31 mouse cellular contexts compared by ENCODE assay signal in the genomic region with DNA sequence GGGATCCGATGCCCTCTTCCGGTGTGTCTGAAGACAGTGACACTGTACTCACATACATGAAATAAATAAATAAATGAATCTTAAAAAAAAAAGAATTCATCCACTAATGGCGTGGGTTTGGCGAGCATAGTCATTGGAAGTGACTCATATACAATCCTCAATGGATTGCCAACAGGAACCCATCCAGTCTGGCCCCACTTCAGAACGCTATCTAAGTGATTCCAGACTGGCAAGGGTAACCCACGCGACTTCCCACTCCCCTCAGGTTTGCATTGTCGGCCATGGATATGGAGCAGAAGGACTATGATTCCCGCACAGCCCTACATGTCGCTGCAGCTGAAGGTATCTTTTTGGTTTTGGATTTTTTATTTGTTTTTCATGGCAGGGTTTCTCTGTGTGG. TPM values are rescaled to one million over a fixed set of nuclear protein-coding genes. Genes with fewer than 3 reads are reported as not detected.
A peak's percentile ranks its signal among the peaks of the same experiment; 100 is the strongest.
DNase-seq lines count a peak whose midpoint lies in the region; ATAC-seq and TF ChIP-seq lines count a peak whose summit lies in the region.
"Had no signal": no experiment of that assay in that cellular context is flagged by ENCODE, and none has a peak within 500 bp of the region (broad histone marks: within the 10 kb centered on the region; RNA-seq: fewer than 3 reads in every experiment).

No protein-coding gene starts in this region.

- no peak for ATAC-seq in liver, embryonic 11.5 days (replicated peaks; ENCODE audit: low FRiP score)
- ATAC-seq: activated CD4-positive, CD25-positive, alpha-beta regulatory T cell, adult 4 months; forebrain, embryonic 13.5 days; forebrain, postnatal 0 days; hindbrain, embryonic 16.5 days had no signal

- no peak for TF ChIP-seq CTCF in liver, adult 2 months (IDR thresholded peaks at IDR 0.05; ENCODE audit: low read depth, low read length)

- H3K27ac ChIP-seq in liver, adult 2 months (replicated peaks; ENCODE audit: insufficient read depth, low read depth, low read length), result peak overlapping the region; percentile 41
- H3K27ac ChIP-seq in liver, embryonic 11.5 days (ENCODE audit: low read depth, low read length), result no peak overlapping the region
- H3K27ac ChIP-seq: forebrain, embryonic 10.5 days; forebrain, embryonic 13.5 days; gastrocnemius, adult 2 months; heart, embryonic 15.5 days; hindbrain, embryonic 10.5 days; hindbrain, embryonic 13.5 days had no signal

- peaks cover 29% of the 10 kb centered on the region for H3K4me1 ChIP-seq in liver, adult 2 months (ENCODE audit: control insufficient read depth, insufficient read depth, low read length)
- peaks cover 13% of the 10 kb centered on the region for H3K4me1 ChIP-seq in liver, embryonic 11.5 days (replicated peaks; ENCODE audit: control insufficient read depth, insufficient read depth, low read length)

- H3K79me2 ChIP-seq in liver, adult 2 months (ENCODE audit: control insufficient read depth, insufficient read depth, low read length), result no peaks in the 10 kb centered on the region

- no peak overlapping the region for H3K4me3 ChIP-seq in liver, adult 2 months (ENCODE audit: insufficient read depth, low read depth, low read length)
- no peak overlapping the region for H3K4me3 ChIP-seq in liver, embryonic 11.5 days (ENCODE audit: low read depth, low read length)
- H3K4me3 ChIP-seq: forebrain, embryonic 10.5 days; forebrain, embryonic 13.5 days; gastrocnemius, adult 2 months; heart, embryonic 12.5 days; heart, embryonic 15.5 days; hindbrain, embryonic 10.5 days; hindbrain, embryonic 13.5 days had no signal

- DNase-seq in layer of hippocampus, adult 11-12 months (ENCODE audit: low spot score), result peak; percentile 34
- no peak for DNase-seq in layer of hippocampus, postnatal 25 days (ENCODE audit: extremely low spot score in 1 of 2, low spot score in 1 of 2)
- no peak for DNase-seq in liver, adult 2 months (ENCODE audit: extremely low read depth, low read depth, low spot score)
- no peak for DNase-seq in liver, embryonic 11.5 days (ENCODE audit: low spot score)
- peak; percentile 64 for DNase-seq in NIH3T3 (ENCODE audit: low read depth)
- DNase-seq in heart, adult 8-10 months (ENCODE audit: low spot score), result no peak
- DNase-seq: adrenal gland, adult 8-10 months; adrenal gland, postnatal 25 days; B cell, adult 2 months; cerebellum, adult 18-20 months; cerebellum, adult 9-10 months; cerebellum, postnatal 14 days; forebrain, postnatal 0 days; gastrocnemius, adult 2 months; gastrocnemius, postnatal 14 days; heart, adult 11 months; heart, postnatal 10 days; heart, postnatal 36 days had no signal

- H3K9me3 ChIP-seq in liver, embryonic 11.5 days (ENCODE audit: control insufficient read depth, low read length), result no peaks in the 10 kb centered on the region
- H3K9me3 ChIP-seq: forebrain, embryonic 10.5 days; forebrain, embryonic 13.5 days; G1E; heart, embryonic 12.5 days; heart, embryonic 15.5 days; hindbrain, embryonic 10.5 days; hindbrain, embryonic 13.5 days had no signal

- H3K27me3 ChIP-seq in liver, adult 2 months (ENCODE audit: control insufficient read depth, insufficient read depth, low read length), result no peaks in the 10 kb centered on the region
- H3K27me3 ChIP-seq in liver, embryonic 11.5 days (replicated peaks; ENCODE audit: control insufficient read depth, insufficient read depth, low read length), result no peaks in the 10 kb centered on the region
- H3K27me3 ChIP-seq: CH12.LX; heart, embryonic 12.5 days had no signal

- no peak for TF ChIP-seq POLR2A in liver, adult 2 months (IDR thresholded peaks at IDR 0.05; ENCODE audit: extremely low read depth, insufficient read depth, low read length)

- 88% methylated on average over 10 of the region's 10 CpGs for WGBS in liver, adult 2 months
- 93% methylated on average over 10 of the region's 10 CpGs for WGBS in liver, embryonic 11.5 days

- peaks cover 42% of the 10 kb centered on the region for H3K36me3 ChIP-seq in liver, adult 2 months (ENCODE audit: control insufficient read depth, insufficient read depth, low read length)
- H3K36me3 ChIP-seq in liver, embryonic 11.5 days (ENCODE audit: control insufficient read depth, insufficient read depth, low read length), result no peaks in the 10 kb centered on the region
- H3K36me3 ChIP-seq: heart, embryonic 15.5 days had no signal

- H3K4me2 ChIP-seq in liver, embryonic 11.5 days, result no peak overlapping the region
- H3K4me2 ChIP-seq: forebrain, embryonic 13.5 days; heart, embryonic 12.5 days; heart, embryonic 15.5 days; hindbrain, embryonic 13.5 days had no signal

- H3K9ac ChIP-seq in liver, adult 2 months (ENCODE audit: low read depth, low read length), result no peak overlapping the region
- no peak overlapping the region for H3K9ac ChIP-seq in liver, embryonic 11.5 days (ENCODE audit: low read depth, low read length)
- H3K9ac ChIP-seq: forebrain, embryonic 13.5 days; forebrain, postnatal 0 days; heart, embryonic 12.5 days; heart, embryonic 15.5 days; hindbrain, embryonic 13.5 days had no signal

RNA-seq across cellular contexts. Expression of a gene that starts 3.3 kb away (rescaled TPM):
- total RNA-seq in layer of hippocampus, postnatal 25 days (2021), result 10 to 100 TPM in 1 of 2 experiments, 1 to 10 TPM in 1; 8.5 to 10.6 TPM
- total RNA-seq in liver, adult 2 months (2014; rRNA removed), result 20.8 and 21.1 TPM in 2 replicates
- polyA plus RNA-seq in liver, adult 2 months (2012; rRNA removed), result 30.2 and 33.1 TPM in 2 replicates
- polyA plus RNA-seq in liver, embryonic 11.5 days (2014; fragmentation: Nextera tagmentation; extraction: Ambion mirVana), result 32.4 and 37.4 TPM in 2 replicates
- total RNA-seq in heart, adult 8-10 months (2022), result 10 to 100 TPM; 35.8 to 38.4 (median 37.6) TPM

RNA-seq across cellular contexts. Expression of a gene that starts 14.1 kb away (rescaled TPM):
- total RNA-seq in layer of hippocampus, postnatal 25 days (2021), result 10 to 100 TPM; 19.2 to 23.5 TPM
- total RNA-seq in liver, adult 2 months (2014; rRNA removed), result 485 and 986 TPM in 2 replicates
- polyA plus RNA-seq in liver, adult 2 months (2012; rRNA removed), result 1,667 and 2,920 TPM in 2 replicates
- polyA plus RNA-seq in liver, embryonic 11.5 days (2014; fragmentation: Nextera tagmentation; extraction: Ambion mirVana), result 3.1 and 3.4 TPM in 2 replicates
- under 1 TPM; 0.38 to 0.60 (median 0.47) TPM for total RNA-seq in heart, adult 8-10 months (2022)

RNA-seq across cellular contexts. Expression of a gene that starts 17.3 kb away (rescaled TPM):
- not detected for total RNA-seq in layer of hippocampus, postnatal 25 days (2021)
- not detected in 2 replicates for total RNA-seq in liver, adult 2 months (2014; rRNA removed)
- not detected in 2 replicates for polyA plus RNA-seq in liver, adult 2 months (2012; rRNA removed)
- polyA plus RNA-seq in liver, embryonic 11.5 days (2014; fragmentation: Nextera tagmentation; extraction: Ambion mirVana), result 0.08 TPM in 1 of 2 replicates, not detected in the other
- not detected for total RNA-seq in heart, adult 8-10 months (2022)
- total RNA-seq: adrenal gland, adult 8-10 months; adrenal gland, postnatal 25 days; CH12.LX; gastrocnemius, adult 2 months; gastrocnemius, postnatal 14 days; gastrocnemius, postnatal 4 days; heart, postnatal 10 days; heart, postnatal 36 days had no signal
- polyA plus RNA-seq: activated CD4-positive, CD25-positive, alpha-beta regulatory T cell, adult 4 months; embryonic facial prominence, embryonic 11.5 days; forebrain, postnatal 0 days; frontal cortex, adult 2 months; heart, embryonic 12.5 days; heart, embryonic 15.5 days had no signal

RNA-seq across cellular contexts. Expression of a gene that starts 23.5 kb away (rescaled TPM):
- total RNA-seq in layer of hippocampus, postnatal 25 days (2021), result 1 to 10 TPM; 4.3 to 5.6 TPM
- 1.6 and 1.7 TPM in 2 replicates for total RNA-seq in liver, adult 2 months (2014; rRNA removed)
- 0.75 and 1.1 TPM in 2 replicates for polyA plus RNA-seq in liver, adult 2 months (2012; rRNA removed)
- polyA plus RNA-seq in liver, embryonic 11.5 days (2014; fragmentation: Nextera tagmentation; extraction: Ambion mirVana), result 67.5 and 71.2 TPM in 2 replicates
- total RNA-seq in heart, adult 8-10 months (2022), result 1 to 10 TPM; 6.0 to 8.5 (median 7.7) TPM

RNA-seq across cellular contexts. Expression of a gene that starts 28.2 kb away (rescaled TPM):
- 10 to 100 TPM; 11.5 to 11.9 TPM for total RNA-seq in layer of hippocampus, postnatal 25 days (2021)
- 8.0 and 9.6 TPM in 2 replicates for total RNA-seq in liver, adult 2 months (2014; rRNA removed)
- 21.2 and 23.2 TPM in 2 replicates for polyA plus RNA-seq in liver, adult 2 months (2012; rRNA removed)
- polyA plus RNA-seq in liver, embryonic 11.5 days (2014; fragmentation: Nextera tagmentation; extraction: Ambion mirVana), result 14.6 and 17.0 TPM in 2 replicates
- total RNA-seq in heart, adult 8-10 months (2022), result 100 to 1,000 TPM in 3 of 4 experiments, 10 to 100 TPM in 1; 90.8 to 107 (median 104) TPM

Comparison
In these comparisons a context has a peak if more than half of its experiments do, and no peak if none do; other contexts are left out.
1. DNase-seq: peak in layer of hippocampus, adult 11-12 months (single experiment) and NIH3T3 (single experiment); none in layer of hippocampus, postnatal 25 days (0 of 2), liver, adult 2 months (single experiment), liver, embryonic 11.5 days (single experiment) and heart, adult 8-10 months (single experiment).
2. RNA of a gene that starts 14.1 kb away (total RNA-seq): 485 to 986 TPM in liver, adult 2 months; 19.2 to 23.5 TPM in layer of hippocampus, postnatal 25 days and 0.38 to 0.60 TPM in heart, adult 8-10 months; every median in the first group is over 10 times any median in the second.